Mouse (Mus musculus): ENCODE results near the gene Ankrd17.
"Not testable (repeated sequence)": the region's sequence is repeated elsewhere in the genome, so short reads cannot be mapped to it uniquely, and the experiment has no call there.

Ankrd17 gene

GRCm38 (mm10) chr5:90338177-90339091 is 27.9 kb downstream of the Ankrd17 start:
- DNase-seq (ENCODE audit: low spot score), result no peak

- no peak for DNase-seq (ENCODE audit: low spot score)
These were observed 33.9 kb downstream of the Ankrd17 start for GRCm38 (mm10) chr5:90332478-90332877.

GRCm38 (mm10) chr5:90331071-90331470 is 35.3 kb downstream of the Ankrd17 start:
- no peak for DNase-seq (ENCODE audit: low spot score)

GRCm38 (mm10) chr5:90298396-90298795 is 68.0 kb downstream of the Ankrd17 start:
- no peak for DNase-seq (ENCODE audit: low spot score)

GRCm38 (mm10) chr5:90289887-90290286 is 76.5 kb downstream of the Ankrd17 start:
- no peak for DNase-seq (ENCODE audit: low spot score)

- peak; percentile 41 for DNase-seq (ENCODE audit: low spot score)
These were observed 79.8 kb downstream of the Ankrd17 start for GRCm38 (mm10) chr5:90286559-90286958.

GRCm38 (mm10) chr5:90280061-90280460 is 86.3 kb downstream of the Ankrd17 start:
- DNase-seq (ENCODE audit: low spot score), result no peak

- no peak for DNase-seq (ENCODE audit: low spot score)
These were observed 87.0 kb downstream of the Ankrd17 start for GRCm38 (mm10) chr5:90279418-90279817.

- DNase-seq (ENCODE audit: low spot score), result no peak
These were observed 88.9 kb downstream of the Ankrd17 start for GRCm38 (mm10) chr5:90277443-90277842.

GRCm38 (mm10) chr5:90274806-90275205 is 91.6 kb downstream of the Ankrd17 start:
- no peak for DNase-seq (ENCODE audit: low spot score)

GRCm38 (mm10) chr5:90262230-90262629 is 104.1 kb downstream of the Ankrd17 start:
- not testable (repeated sequence) for DNase-seq (ENCODE audit: low spot score)

GRCm38 (mm10) chr5:90257023-90257422 is 109.4 kb downstream of the Ankrd17 start:
- DNase-seq (ENCODE audit: low spot score), result no peak

- no peak for DNase-seq (ENCODE audit: low spot score)
These were observed 118.9 kb downstream of the Ankrd17 start for GRCm38 (mm10) chr5:90247503-90247902.

- no peak for DNase-seq (ENCODE audit: low spot score)
These were observed 119.4 kb downstream of the Ankrd17 start for GRCm38 (mm10) chr5:90246987-90247386.

GRCm38 (mm10) chr5:90246567-90246966 is 119.8 kb downstream of the Ankrd17 start:
- no peak for DNase-seq (ENCODE audit: low spot score)

GRCm38 (mm10) chr5:90245416-90245815 is 121.0 kb downstream of the Ankrd17 start:
- no peak for DNase-seq (ENCODE audit: low spot score)

GRCm38 (mm10) chr5:90235217-90235616 is 131.2 kb downstream of the Ankrd17 start:
- DNase-seq (ENCODE audit: low spot score), result no peak

GRCm38 (mm10) chr5:90233305-90233704 is 133.1 kb downstream of the Ankrd17 start:
- DNase-seq (ENCODE audit: low spot score), result no peak

- no peak for DNase-seq (ENCODE audit: low spot score)
These were observed 136.6 kb downstream of the Ankrd17 start for GRCm38 (mm10) chr5:90229760-90230159.

GRCm38 (mm10) chr5:90226696-90227095 is 139.7 kb downstream of the Ankrd17 start:
- DNase-seq (ENCODE audit: low spot score), result no peak

GRCm38 (mm10) chr5:90224730-90225129 is 141.6 kb downstream of the Ankrd17 start:
- DNase-seq (ENCODE audit: low spot score), result no peak

GRCm38 (mm10) chr5:90223534-90224381 is 142.6 kb downstream of the Ankrd17 start, which contains the start of gene Cox18:
Gene Cox18, minus strand, starts transcription at chr5:90224001.
- DNase-seq (ENCODE audit: low spot score), result peak; percentile 100

GRCm38 (mm10) chr5:90222937-90223336 is 143.4 kb downstream of the Ankrd17 start:
- DNase-seq (ENCODE audit: low spot score), result no peak

Measured in T-cell, adult 2 months (primary cell).